Mouse (Mus musculus) heart, adult 2 months (tissue): Measurements from ENCODE around the gene Hist1h2br.

Source experiments
- CTCF ChIP-seq: fragments of 200-600 bp; IDR thresholded peaks from 2 replicates; pipeline ENCODE4 v1.8.1; 2022; ENCODE audit warnings: antibody characterized with exemption, mild to moderate bottlenecking, moderate library complexity
- EP300 ChIP-seq: fragments of 200-500 bp; IDR thresholded peaks from 2 replicates; pipeline ENCODE4 v1.6.1; 2011; ENCODE audit warnings: low read depth, low read length, control low read depth; ENCODE audit not compliant: insufficient read depth
- POLR2A ChIP-seq: fragments of 200-500 bp; IDR thresholded peaks from 2 replicates; pipeline ENCODE4 v1.6.1; 2011; ENCODE audit warnings: mild to moderate bottlenecking, low read depth, low read length, control low read depth; ENCODE audit not compliant: insufficient read depth

DNA sequence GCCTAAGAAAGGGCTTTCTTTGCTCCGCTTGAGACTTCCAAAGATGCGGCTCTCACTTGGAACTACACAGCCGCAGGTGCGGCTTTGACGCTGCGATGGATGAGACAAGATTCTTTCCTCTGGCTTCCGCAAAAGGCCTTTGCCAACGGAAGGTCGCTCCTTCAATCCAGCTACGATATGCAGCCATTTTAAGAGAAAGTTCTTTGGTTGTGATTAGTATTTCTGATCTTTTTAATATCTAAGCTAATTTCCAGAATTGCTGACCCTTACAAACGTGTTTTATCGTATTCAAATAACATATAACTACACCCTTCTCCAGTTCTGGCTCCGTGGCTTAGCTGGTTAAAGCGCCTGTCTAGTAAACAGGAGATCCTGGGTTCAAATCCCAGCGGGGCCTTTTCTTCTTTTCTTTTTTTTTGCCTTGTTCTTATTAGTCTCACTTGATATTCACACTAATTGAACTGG is 22.2 kb downstream of the Hist1h2br start:
- no peak for TF ChIP-seq POLR2A
- no peak for TF ChIP-seq CTCF
- TF ChIP-seq EP300 = no peak
